Mouse (Mus musculus) embryonic stem cell, embryonic (primary cell): Measurements from ENCODE around the gene Tmem254a.
"Not testable (repeated sequence)": the region's sequence is repeated elsewhere in the genome, so short reads cannot be mapped to it uniquely, and the experiment has no call there.

ENCODE experiments used
- CTCF ChIA-PET, 4 experiments: fragments of 300-600 bp in 2 of 4; fragments of 350-600 bp in 2 of 4; sonication (Branson Sonifier 250); formaldehyde crosslinking; loops; one replicate each; lab custom pipeline; 2022; ENCODE audit warnings: inconsistent platforms in 2 of 4; lab: Charles Lee
- POLR2A ChIA-PET, 4 experiments: fragments of 300-600 bp in 2 of 4; fragments of 350-600 bp in 2 of 4; sonication (Branson Sonifier 250); formaldehyde crosslinking; loops; one replicate each; lab custom pipeline; 2022; ENCODE audit warnings: antibody characterized with exemption in 4 of 4, inconsistent platforms in 1 of 4; lab: Charles Lee

Tmem254a gene

DNA sequence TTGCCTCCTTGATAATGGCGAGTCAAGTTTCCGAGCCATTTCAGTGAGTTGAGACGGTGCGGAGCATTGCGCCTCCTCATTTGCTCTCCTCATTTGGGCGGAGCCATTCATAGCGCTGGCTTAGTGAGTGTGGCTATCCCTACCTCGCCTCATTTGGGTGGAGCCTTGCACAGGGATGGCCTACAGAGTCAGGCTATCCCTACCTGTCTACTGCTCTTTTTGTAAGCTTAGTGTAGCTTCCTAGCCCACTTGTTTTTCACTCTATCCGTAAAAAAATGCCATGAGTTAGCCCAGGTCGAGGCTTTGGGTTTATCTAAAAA lies at the start of gene Tmem254a:
Tmem254a (minus strand) TSS at position 111 of the 320 bp plus-strand sequence.
- POLR2A ChIA-PET, CTCF ChIA-PET: not testable (repeated sequence)

DNA sequence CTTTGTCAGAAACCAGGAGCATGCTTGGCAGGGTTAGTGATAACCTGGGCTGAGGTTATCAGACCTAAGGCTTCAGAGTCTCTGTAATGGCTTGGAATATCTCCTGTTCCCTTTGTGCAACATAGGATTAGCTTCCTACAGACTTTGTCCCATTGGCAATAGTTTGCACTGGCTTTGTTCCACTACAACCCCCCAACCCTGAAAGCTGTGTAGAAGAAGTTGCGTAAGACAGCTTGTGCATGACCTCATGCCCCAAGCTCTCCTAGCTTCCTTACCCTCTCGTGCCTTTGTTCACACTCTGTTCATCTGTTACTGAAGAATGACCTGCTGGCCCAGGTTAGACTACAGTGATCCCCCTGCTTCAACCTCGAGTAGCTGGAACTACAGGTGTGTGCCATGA lies 30.4 kb upstream of the Tmem254a start:
- POLR2A ChIA-PET, CTCF ChIA-PET: not testable (repeated sequence)

DNA sequence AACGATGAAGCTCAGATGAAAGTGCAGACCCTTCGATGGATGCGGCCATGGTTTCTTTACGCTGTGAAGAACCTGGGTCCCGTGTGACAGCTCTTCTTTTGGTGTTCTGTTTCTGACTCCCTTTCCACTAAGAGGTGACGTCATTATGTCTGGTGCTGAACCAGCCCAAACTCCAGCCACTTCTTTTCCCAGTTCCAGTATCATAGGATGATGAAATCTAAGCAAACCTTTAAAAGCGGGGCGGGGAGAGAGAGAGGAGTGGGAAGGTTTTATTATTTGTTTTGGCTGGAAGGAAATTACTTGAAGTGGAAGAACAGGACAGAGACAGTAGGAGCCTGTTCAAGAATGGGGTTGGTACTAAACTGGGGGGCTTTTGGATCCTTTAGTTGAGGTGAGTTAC lies 10.5 kb upstream of the Tmem254a start, which contains the start of gene Cphx1:
Cphx1 (plus strand) TSS at position 301 of the 400 bp plus-strand sequence.
- POLR2A ChIA-PET, CTCF ChIA-PET: not testable (repeated sequence)

DNA sequence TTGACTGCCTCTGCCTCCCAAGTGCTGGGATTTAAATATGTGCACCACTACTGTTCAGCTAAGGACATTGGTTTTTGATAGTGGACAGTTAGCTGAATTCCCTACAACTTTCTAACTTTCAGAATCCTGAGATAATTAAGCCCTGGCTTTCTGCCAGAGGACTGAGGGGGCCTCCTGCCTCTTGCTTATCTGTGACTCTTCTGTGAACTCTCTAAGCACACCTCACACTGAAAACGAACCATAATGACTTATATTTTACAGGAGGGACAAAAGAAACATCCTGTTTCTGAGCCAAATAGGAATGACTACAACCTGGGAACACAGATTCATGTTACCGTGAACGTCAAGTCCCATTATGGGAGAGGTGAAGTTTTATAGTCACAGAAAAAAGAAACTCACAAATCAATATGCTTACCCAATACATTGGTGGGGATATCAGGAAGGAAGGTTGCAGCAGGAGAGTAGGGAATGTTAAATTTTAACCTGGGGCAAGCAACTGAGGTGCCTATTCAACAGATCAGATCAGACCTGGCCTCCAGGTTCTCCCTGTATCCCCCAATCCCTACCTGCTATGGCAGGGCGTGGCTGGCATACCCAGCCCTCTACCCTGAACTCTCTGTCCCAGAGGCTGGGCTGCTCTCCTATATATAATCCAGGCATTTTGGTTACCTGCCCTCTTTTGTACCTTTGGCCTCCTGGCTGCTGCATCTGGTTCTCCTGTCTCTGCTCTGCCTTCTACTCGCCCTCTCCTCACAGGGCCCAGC lies 9.6 kb upstream of the Tmem254a start:
- CTCF ChIA-PET, POLR2A ChIA-PET: not testable (repeated sequence)

DNA sequence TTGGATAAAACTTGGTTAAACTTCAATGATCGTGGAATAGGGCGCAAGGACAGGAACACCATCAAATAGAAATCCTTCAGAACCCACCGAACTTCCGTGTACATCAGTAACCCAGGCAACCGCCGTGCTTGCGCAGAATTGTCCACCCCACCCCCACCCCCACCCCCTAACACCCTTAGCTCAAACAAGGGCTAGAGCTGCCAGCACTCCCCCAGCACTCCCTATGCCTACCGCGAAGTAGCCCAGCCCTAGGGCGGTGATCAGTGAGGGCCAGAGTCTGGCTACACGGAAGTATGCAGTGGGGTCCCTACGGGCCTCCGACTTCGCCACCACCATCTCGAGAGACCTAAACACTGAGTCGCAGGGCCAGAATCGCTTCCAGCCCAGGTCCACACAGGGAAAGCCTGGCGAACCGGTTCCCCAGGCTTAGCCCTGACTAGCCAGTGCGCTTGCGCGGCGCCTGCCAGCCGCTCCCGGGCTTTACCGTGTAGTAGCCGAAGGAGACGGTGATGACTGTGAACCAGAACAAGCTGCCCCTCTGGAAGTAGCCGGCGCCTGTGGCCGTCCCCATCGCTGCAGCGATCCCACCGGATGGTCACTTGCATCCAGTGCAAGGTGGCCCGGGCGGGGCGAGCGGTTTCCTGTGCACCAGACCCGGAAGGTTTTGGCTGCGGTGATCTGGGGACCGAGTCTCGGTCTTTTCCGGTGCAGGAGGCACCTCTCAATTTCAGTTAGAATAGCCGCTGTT lies 484 bp downstream of the Tmem254a start:
- CTCF ChIA-PET, POLR2A ChIA-PET: not testable (repeated sequence)

DNA sequence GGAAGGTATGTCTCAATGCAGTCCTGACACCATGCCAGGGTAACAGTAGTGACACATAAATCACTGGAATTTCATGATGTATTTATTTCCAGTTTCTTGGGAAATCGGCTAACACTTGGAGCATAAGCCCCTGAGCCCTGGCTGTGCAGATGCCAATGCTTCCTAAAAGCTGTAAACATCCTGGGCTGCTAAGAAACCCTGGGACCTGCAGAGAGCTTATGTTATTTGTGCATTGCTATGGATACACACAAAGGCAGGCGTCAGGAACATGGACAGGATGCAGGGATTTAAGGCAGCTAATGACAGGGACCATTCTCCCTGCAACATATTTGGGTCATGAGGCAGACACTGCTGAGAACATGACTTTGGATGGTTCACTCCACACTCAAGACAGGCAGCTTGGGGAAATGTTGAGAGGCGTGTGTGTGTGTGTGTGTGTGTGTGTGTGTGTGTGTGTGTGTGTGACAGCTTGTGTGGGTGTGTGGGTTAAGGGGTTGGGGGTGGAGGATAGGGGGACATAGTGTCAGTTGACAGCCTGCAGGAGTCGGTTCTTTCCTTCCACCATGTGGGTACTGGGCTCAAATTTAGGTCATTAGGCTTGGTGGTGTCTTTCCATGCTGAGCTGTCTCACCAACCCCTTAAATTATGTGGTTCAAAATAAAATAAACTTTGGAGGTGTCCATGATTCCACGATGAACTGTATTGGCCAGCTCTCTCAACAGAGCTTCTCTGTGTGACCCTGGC lies 8.9 kb downstream of the Tmem254a start:
- POLR2A ChIA-PET, CTCF ChIA-PET: not testable (repeated sequence)

DNA sequence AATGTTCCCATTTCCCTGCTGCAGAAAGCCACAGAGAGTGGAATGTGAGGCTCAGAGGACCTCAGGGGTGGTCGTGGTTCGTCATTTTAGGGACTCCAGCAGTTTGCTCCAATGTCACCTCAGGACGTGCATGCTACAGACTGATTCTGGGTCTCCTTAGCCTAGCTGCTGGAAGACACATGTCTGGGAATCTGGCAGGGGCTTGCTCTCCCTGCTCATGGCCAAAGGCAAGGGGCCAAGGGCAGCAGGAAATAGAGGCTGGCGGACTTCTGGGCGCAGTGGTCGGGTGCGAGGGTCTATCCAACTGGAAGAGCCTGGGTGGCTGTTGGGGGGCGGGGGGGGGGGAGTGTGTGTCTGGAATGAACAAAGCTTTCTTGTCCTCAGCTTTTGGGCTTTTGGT lies 18.5 kb downstream of the Tmem254a start:
- CTCF ChIA-PET, POLR2A ChIA-PET: not testable (repeated sequence)

DNA sequence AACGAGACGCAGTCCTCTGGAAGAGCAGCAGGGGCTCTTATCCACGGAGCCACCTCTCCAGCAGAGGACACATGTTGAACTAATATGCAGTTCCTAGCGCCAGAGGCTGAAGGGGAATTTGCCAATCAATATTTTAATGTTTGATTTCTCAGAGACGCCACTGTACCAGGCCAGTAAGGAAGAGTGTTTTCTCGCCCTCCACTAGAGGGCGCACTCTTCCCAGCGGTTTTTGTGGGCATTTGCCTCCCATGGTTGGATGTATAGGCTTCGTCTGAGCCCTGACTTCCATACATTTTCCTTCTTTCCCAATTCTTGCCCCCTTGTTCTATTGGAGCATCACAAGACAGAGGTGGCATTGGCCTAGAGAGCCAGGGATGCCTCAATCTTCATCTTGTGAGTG lies 20.2 kb downstream of the Tmem254a start:
- POLR2A ChIA-PET, CTCF ChIA-PET: not testable (repeated sequence)

DNA sequence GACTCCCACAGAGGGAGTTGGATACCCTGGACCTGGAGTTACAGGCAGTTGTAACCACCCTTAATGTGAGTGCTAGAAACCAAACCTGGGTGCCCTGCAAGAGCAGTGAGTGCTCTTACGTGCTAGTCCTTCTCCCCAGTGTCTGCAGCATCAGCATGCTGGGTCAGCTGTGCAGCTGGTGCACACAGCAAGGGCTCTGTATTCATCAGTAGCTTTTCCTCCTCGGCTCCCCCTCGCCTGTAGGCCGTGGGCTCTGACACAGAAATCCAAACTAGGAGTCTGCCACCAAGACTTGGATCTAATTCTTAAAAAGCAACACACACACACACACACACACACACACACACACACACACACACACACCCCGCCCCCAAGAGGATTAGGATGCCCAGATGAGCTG lies 22.2 kb downstream of the Tmem254a start:
- POLR2A ChIA-PET: interaction anchor here in 1 of 4 experiments (0.7 kb wide), 1 partner anchor 67 kb away, joined by 3 read pairs; no protein-coding TSS in a partner anchor
- CTCF ChIA-PET: not testable (repeated sequence)

DNA sequence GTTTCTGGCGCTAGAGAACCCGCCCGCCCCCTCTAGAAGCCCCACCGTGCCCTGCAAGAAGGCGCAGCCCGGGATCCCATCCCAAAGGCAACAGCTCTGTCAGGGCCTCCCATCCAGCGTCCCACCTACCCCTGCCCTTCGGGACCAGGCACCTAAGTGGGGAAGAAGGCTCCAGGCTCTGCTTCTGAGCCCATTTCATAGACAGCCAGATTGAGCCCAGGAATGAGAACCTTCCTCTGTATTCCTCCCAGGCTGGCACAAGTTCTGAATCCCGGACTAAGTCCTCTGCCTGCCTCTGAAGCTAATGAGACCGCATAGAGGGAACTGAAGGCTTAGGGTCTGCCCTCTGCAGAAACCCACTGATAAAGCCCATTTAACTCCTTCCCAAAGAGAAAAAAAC lies 24.5 kb downstream of the Tmem254a start, which contains the start of gene Plac9a:
Plac9a (minus strand) TSS at position 101 of the 400 bp plus-strand sequence.
- POLR2A ChIA-PET: not testable (repeated sequence)

DNA sequence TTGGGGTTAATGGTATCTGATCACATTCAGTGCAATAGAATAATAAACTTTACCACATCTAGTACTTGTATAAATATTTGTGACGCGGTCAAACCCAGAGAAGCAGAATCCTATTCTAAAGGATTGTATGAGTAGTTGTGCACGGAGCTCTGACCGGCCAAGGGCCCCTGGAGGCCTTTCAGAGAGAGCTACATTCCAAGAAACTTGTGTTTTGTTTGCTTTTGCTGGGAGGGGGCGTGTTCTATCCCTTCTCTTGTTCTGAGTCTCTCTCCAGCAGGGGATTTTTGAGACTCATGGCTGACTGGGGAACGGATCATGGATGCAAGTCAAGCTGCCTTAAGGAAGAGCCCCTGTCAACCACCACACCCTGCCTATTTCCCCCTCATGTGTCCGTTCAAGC lies 31.8 kb downstream of the Tmem254a start:
- CTCF ChIA-PET, POLR2A ChIA-PET: not testable (repeated sequence)

More for the DNA sequence above, 24.5 kb downstream of the Tmem254a start, which contains the start of gene Plac9a:
- CTCF ChIA-PET: not testable (repeated sequence)

DNA sequence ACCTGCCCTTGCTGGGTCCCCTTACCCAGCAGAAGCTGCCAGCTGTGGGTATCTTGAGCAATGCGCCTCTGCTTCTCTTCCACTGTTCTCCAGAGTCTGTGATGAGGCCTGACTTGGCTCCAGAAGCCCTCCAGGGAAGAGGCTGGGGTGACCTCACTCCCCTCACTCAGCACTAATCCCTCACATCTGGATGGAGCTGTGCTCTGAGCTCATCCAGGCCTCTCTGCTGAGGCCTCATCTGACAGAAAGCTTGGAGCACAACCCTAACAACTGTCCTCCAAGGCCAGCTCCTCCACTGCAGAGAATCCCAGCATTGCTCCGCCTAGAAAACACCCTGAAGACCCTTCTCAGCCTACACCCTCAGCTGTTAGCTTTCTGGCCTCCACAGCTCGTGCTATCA lies 32.9 kb downstream of the Tmem254a start:
- POLR2A ChIA-PET: not testable (repeated sequence)

DNA sequence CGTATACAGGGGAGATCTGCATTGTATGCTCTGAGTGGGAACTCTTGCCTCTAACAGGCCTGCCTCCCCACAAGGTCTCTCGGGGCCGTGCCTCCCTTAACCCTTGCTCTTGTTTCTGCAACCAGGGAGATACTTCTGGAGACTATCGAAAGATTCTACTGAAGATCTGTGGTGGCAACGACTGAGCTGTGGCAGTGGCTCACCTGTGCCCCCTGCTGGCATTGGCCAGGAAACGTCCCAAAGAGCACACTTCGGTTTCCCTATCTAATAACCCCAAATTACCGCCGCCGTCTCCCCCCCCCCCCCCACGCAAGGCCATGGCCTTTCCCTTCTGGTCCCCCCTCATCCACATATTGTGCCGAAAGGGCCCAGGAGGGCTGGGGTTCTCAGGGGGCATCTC lies 41.6 kb downstream of the Tmem254a start:
- CTCF ChIA-PET, POLR2A ChIA-PET: not testable (repeated sequence)

More for the DNA sequence above, 32.9 kb downstream of the Tmem254a start:
- CTCF ChIA-PET: not testable (repeated sequence)

DNA sequence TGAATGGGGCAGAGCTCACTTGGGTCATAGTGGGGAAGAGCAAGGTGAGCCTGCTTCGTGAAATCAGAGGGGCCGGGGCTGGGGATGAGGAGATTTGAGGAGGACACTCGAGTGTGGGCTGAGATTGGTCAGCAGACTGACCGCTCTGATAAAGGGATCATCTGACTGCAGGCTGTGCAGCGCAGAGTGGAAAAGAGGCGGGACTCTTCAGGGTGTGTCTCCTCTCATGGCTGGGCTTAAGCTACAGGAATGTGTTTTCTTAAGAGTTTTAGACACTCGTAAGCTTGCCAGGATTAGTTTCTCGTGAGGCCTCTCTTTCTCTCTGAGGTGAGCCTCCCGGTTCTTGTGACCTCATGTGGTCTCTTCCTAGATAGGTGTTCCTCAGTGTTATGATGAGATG lies 45.7 kb downstream of the Tmem254a start:
- CTCF ChIA-PET: not testable (repeated sequence)

DNA sequence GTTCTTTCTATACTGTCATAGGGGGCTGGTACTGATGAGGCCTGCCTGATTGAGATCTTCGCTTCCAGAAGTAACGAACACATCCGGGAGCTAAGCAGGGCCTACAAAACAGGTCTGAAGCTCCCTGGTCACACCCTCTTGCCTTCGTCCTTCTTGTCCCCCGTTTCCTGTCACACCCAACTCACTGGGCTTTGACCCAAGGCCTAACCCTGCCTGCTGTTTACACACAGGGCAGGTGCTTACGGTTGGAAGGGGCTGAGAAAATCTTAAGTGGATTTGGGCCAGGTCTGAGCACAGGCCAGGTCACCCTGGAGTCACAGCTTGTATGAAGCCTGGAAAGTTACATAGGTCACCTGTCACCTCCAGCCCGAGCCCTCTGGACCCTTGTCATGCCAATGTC lies 50.8 kb downstream of the Tmem254a start:
- CTCF ChIA-PET, POLR2A ChIA-PET: not testable (repeated sequence)

More for the DNA sequence above, 45.7 kb downstream of the Tmem254a start:
- POLR2A ChIA-PET: not testable (repeated sequence)
